Mouse (Mus musculus) splenic B cell, adult 2 months (primary cell): Measurements from ENCODE around the gene Spocd1.
A peak's percentile ranks its signal among the peaks of the same experiment; 100 is the strongest.

Source experiments
- DNase-seq: peaks from one replicate; pipeline ENCODE4 v3.0.0-alpha.2; 2011; ENCODE audit warnings: low read depth, low spot score
- H3K27me3 ChIP-seq: 2 replicates; pipeline ENCODE4 v1.6.1; 2012; ENCODE audit warnings: mild to moderate bottlenecking, low read length, moderate library complexity, mixed read lengths; ENCODE audit not compliant: control insufficient read depth, poor library complexity, insufficient read depth, severe bottlenecking
- H3K36me3 ChIP-seq: 2 replicates; pipeline ENCODE4 v1.6.1; 2012; ENCODE audit warnings: mild to moderate bottlenecking, low read length, moderate library complexity, mixed read lengths; ENCODE audit not compliant: control insufficient read depth, poor library complexity, insufficient read depth, severe bottlenecking

Gene Spocd1

DNA sequence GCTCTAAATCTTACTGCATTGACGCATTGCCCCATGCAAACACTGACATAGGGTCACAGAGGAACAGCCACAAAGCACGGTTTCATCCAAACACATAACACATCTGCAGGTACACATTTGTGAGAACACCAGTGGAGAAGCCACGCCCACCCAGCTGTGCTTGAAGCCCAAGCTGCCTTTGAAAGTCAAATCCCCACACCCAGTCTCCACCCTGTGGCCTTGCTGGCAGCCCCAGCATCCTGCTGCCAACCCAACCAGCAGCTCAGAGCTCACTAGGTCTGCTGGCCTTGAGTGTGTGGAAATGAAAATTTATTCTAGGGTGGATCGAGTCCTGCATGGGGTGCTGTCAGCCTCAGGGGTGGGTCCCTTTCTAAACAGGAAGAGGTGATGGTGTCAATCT, 48.2 kb downstream of the Spocd1 start:
- no peak for DNase-seq
- Histone ChIP-seq H3K27me3 (no peaks in the 10 kb centered on the region), H3K36me3 (no peaks in the 10 kb centered on the region)

DNA sequence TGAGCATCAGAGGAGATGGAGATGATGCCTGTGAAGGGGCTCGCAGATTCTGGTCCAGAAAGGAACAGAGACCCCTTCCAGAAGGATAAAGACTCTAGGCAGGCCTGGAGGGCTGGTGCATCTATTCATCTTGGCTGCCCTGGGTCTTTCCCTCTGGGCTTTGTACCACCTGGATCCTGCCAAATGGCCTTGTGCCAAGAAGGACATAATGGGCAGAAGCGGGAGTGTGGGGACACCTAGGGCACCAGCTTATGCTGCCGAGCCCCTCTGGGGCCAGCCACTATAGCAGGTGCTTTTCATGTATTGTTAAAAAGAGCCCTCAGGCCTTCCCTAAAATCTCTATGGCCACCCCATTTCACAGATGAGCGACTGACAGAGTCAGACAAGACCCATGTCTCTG, 49.2 kb downstream of the Spocd1 start:
- DNase-seq = no peak
- no peaks in the 10 kb centered on the region for H3K27me3 ChIP-seq
- no peaks in the 10 kb centered on the region for H3K36me3 ChIP-seq

GRCm38 (mm10) chr4:129978930-129979329, 49.9 kb downstream of the Spocd1 start:
- Histone ChIP-seq H3K36me3 (no peaks in the 10 kb centered on the region), H3K27me3 (no peaks in the 10 kb centered on the region)
- no peak for DNase-seq

DNA sequence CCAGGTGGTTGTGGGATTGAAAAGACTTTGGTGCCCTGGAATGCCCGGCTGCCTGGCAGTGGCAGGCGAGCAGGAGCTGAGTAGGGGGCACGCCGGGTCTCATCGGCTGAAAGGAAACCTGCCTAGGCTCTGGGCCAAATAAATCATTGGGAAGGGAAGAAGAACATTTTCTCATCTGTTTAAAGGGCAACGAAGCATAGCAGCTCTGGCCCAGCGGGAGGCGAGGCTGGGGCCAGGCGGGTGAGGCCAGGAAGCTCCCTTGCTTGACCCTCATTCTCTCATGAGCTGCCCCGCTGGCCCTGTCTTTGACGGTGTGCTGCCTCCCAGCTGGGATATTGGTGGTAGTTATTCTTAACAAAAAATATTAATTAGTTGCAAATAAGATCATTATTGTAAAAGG, 52.6 kb downstream of the Spocd1 start:
- peaks cover 3% of the 10 kb centered on the region; the same call in 1 of the 2 replicates for H3K27me3 ChIP-seq
- no peak for DNase-seq

GRCm38 (mm10) chr4:129983046-129983445, 54.0 kb downstream of the Spocd1 start:
- no peaks in the 10 kb centered on the region for H3K36me3 ChIP-seq
- H3K27me3 ChIP-seq = peaks cover 3% of the 10 kb centered on the region; the same call in 1 of the 2 replicates

More for the DNA sequence above, 52.6 kb downstream of the Spocd1 start:
- H3K36me3 ChIP-seq = no peaks in the 10 kb centered on the region

DNA sequence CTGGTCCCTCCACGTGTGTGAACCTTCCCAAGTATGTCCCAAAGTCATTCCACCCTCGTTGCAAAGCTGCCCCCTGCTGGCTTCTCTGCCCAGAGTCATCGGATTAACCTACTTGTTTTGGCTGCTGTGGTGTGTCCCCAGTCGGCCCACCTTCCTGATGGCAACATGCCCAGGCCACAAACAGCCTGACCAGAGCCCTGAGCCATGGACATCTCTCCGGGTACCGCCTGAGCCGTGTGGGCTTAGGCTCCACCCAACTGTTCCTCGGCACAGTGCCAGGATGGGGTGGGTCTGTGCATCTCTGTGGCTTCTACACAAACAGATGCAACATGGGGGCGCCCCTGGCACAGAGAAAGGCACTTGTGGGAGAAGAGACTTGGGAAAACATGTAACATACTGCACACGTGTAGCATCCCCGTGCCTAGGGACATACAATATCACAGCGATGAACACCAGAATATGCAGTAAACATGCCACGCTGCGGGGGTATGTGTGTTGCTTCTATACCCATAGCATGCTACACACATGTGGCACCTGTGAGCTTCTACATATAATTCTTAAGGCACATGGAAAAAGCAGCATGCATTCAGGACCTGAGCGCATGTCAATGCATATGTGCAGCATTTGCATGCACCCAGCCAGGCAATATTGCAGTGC, 54.8 kb downstream of the Spocd1 start:
- Histone ChIP-seq H3K27me3 (peaks cover 3% of the 10 kb centered on the region; the same call in 1 of the 2 replicates), H3K36me3 (no peaks in the 10 kb centered on the region)
- peak; percentile 61 for DNase-seq

More at GRCm38 (mm10) chr4:129983046-129983445, 54.0 kb downstream of the Spocd1 start:
- DNase-seq = no peak

- peaks cover 3% of the 10 kb centered on the region; the same call in 1 of the 2 replicates for H3K27me3 ChIP-seq
- H3K36me3 ChIP-seq = no peaks in the 10 kb centered on the region
- peak; percentile 11 for DNase-seq
Observed at GRCm38 (mm10) chr4:129984421-129985061, 55.5 kb downstream of the Spocd1 start, which contains the start of gene Adgrb2. Gene Adgrb2, plus strand, starts transcription at chr4:129984870.

DNA sequence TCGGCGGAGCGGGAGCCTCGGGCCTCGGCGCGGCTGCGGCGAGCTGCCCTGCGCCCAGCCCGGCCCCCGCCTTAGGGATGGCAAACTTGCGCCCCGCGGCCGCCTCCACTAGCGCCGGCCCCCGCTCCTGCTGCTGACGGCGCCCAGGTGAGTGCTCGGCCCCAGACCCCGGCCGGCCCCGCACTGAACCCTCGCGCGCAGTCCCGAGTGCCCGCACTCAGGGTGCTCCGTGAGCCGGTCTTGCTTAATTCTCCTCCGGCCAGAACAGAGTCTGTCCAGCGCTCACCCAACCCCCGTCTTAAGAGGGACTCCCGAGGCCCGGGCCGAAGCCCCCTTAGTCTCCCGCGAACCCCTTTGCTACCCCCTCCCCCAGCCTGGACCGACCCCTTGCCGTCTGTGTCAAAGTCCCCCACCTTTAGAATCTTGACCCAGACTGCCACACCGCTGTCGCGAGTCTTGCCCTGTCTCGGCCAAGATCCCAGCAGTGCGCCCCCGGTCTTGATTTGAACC, 56.2 kb downstream of the Spocd1 start:
- no peaks in the 10 kb centered on the region for H3K36me3 ChIP-seq
- DNase-seq = peak; percentile 11
- peaks cover 3% of the 10 kb centered on the region; the same call in 1 of the 2 replicates for H3K27me3 ChIP-seq

DNA sequence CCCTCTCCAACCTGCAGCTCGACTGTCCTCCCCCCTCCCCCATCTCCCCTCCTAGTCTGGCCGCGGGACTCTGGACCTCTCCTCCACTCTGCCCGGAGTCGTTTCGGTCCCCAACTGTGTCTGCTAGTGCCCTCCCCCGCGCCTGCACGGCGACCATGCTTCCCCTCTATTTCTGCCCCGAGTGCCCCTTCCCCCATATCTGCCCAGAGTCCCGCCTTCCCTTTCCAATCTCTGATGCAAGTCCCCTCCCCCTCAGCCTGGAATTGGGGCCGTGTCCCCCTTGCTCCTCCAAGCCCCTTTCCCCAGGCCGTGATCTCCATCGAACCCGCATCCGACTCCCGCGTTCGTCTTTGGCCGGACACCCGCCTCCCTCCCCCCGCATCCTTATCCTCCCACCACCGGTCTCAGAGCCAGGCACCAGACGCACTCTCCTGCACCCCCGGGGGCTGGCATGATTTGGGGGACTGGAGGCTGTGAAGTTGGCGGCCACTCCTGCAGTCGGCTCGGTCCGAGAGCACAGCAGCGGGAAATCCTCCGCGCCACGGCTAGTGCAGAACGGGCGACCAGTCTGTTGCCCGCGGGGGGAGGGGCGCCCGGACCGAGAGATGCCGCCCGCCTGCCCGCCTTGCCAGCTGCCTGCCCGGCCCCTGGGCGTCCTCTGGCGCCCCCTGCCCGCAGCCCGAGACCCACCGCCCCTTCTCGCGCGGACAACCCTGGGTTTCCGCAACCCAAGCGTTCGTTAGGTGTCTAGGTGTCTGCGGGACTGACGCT, 56.8 kb downstream of the Spocd1 start:
- no peaks in the 10 kb centered on the region for H3K36me3 ChIP-seq
- peak; percentile 69 for DNase-seq
- H3K27me3 ChIP-seq = peaks cover 3% of the 10 kb centered on the region; the same call in 1 of the 2 replicates

GRCm38 (mm10) chr4:129987825-129988504, 58.9 kb downstream of the Spocd1 start:
- peak; percentile 66 for DNase-seq
- Histone ChIP-seq H3K27me3 (peaks cover 3% of the 10 kb centered on the region; the same call in 1 of the 2 replicates), H3K36me3 (no peaks in the 10 kb centered on the region)

- H3K36me3 ChIP-seq = no peaks in the 10 kb centered on the region
- H3K27me3 ChIP-seq = peaks cover 3% of the 10 kb centered on the region; the same call in 1 of the 2 replicates
- no peak for DNase-seq
Observed at GRCm38 (mm10) chr4:129989925-129990324, 60.9 kb downstream of the Spocd1 start.

DNA sequence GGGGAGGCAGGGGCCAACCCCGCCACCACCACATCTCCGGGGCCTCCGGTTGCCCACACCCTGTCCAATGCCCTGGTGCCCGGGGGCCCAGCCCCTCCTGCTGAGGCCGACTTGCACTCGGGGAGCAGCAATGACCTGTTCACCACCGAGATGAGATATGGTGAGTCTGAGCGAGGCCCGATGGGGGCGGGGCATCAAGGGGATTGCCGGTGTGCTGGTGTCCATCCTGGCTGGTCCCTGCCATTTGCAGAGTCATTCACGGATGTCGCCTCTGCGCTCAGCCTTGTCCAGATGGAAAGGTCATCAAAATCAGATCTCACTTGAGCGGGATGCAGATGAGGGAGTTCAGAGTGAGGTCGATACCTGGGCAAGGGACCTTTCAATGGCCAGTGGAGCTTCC, 63.7 kb downstream of the Spocd1 start:
- Histone ChIP-seq H3K27me3 (no peaks in the 10 kb centered on the region), H3K36me3 (no peaks in the 10 kb centered on the region)
- no peak for DNase-seq

DNA sequence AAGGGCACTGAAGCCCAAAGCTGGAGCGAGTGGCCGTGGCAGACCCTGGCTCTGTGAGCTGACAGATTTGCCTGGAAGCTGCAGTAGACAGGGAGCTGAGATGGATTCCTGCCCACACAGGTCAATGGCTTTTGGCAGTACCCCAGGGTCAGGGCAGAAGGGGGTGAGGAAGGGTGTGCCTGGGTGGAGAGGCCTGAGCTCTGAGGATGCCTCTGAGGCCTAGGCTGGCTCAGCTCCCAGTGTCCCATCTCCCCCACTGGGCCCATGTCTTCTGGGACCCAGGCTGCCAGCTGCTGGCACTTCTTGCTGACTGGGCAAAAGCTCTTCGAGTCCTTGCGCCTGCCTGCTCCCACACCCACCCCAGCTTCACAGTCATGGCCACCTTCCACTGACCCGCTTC, 64.2 kb downstream of the Spocd1 start:
- Histone ChIP-seq H3K27me3 (no peaks in the 10 kb centered on the region), H3K36me3 (no peaks in the 10 kb centered on the region)
- DNase-seq = no peak

DNA sequence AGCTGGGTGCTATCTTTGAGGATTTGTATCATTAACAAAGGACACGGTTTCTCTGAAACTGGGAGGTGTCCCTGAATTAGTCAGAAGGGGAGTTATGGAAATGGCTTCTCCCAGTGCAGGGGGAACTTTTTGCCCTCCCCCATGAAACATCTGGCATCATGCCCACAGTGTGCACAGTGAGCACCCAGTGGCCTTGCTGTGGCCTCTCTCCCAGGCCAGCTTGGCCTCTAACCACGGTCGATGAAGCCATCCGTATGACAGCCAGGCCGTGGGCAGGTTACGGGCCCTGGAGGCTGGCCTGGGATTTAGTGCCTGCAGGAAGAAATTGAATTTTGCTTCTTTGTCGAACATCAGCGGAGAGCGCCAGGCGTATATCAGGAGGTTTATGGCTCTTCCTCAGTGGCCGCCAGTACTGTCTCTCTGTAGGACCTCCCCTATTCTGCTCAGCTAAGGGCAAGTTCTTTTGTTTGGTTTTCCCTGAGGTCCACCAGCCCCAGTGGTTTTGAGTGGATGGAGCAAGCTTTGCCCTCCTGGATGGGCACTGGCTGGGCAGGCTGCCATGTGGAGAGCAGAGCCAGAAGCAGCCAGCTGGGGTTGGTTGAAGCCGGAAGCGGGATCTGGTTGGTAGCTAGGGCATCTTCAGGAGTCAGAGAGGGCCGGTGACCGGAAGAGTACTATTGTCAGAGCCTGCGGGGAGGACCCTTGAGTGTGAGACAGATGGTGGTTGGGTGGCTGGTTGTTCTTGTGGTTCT, 65.1 kb downstream of the Spocd1 start:
- DNase-seq = no peak
- no peaks in the 10 kb centered on the region for H3K36me3 ChIP-seq

More for the DNA sequence above, 65.1 kb downstream of the Spocd1 start:
- no peaks in the 10 kb centered on the region for H3K27me3 ChIP-seq
